Mouse (Mus musculus) liver, postnatal 0 days (tissue): ENCODE measurements around the gene Fbxl16.

Experiments
- CTCF ChIP-seq: sonication (generic); IDR thresholded peaks from 2 replicates; pipeline ENCODE4 v1.5.1; 2016; ENCODE audit warnings: antibody characterized with exemption, low read depth
- EP300 ChIP-seq: IDR thresholded peaks from 2 replicates; pipeline ENCODE4 v1.6.1; 2016; ENCODE audit warnings: antibody characterized with exemption, low read depth, mild to moderate bottlenecking

GRCm38 (mm10) chr17:25785281-25785745, 23.6 kb upstream of the Fbxl16 start, which contains the start of gene Haghl:
- peak; percentile 9; the same call in 1 of the 2 replicates for TF ChIP-seq CTCF
- TF ChIP-seq EP300: no peak
